Mouse (Mus musculus) left cerebral cortex, adult 18-20 months (tissue): ENCODE data around the gene Col18a1. TPM values are rescaled to one million over a fixed set of nuclear protein-coding genes. Genes with fewer than 3 reads are reported as not detected.

Source experiments
- DNase-seq, 2 experiments: peaks; one replicate each; pipeline ENCODE4 v3.0.0; 2021 to 2022; ENCODE audit warnings: low spot score in 2 of 2, mixed read lengths in 1 of 2
- total RNA-seq, 2 experiments: library from RNA; stranded (reverse); gene quantifications; 2 replicates each; pipeline ENCODE4 v1.2.3; 2021

Gene Col18a1
- total RNA-seq, 2 experiments from 2014 or later: 4.4 to 4.5 TPM

DNA sequence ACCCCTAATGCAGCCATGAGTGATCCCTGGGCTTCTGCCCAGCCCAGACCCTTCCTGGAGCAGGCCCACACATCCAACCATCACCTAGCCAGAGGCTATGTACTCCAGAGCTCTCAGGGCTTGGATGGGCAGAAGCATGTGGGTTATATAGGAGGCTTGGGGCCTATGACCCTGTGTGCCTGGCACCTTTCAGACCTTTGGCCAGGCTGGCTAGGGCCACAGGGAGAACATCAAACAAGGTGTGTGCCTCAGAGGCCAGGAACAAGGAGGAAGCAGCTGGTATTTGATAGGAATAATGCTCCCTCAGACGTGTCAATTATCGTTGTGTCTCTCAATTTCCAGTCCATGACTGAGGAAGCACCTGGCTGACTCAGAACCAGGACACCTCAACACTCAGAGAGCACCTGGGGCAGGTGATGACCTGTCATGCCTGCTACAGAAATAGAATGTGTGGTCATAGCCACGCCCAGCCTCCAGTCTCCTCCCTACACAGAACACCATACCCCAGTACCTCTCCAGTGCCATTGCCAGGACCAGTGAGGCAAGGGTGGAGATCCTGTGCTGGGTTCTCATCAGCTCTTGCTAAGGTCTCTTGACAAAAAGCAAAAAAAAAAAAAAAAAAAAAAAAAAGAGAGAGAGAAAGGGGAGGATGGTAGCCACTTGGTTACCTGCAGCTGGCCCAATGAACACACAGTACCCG lies 54.6 kb downstream of the Col18a1 start:
- DNase-seq: no peak

DNA sequence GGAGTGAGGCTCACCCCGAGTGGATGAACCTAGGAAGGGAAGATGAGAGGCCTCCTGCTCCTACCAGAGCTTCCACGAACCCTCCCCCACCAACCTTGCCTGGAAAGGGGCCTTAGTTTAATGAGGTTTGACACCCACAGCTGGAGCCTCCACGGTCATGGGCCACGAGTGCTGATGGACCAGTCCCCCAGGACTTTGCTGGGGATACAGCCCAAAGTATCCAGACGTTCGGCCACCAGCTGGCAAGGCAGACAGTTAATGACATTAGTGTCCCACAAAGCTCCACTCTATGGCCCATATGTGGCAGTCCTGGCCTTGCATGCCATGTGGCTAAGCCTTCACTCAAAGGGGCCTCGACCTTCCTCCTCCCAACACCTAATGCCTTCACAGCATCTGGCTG lies 55.5 kb downstream of the Col18a1 start:
- DNase-seq: no peak

DNA sequence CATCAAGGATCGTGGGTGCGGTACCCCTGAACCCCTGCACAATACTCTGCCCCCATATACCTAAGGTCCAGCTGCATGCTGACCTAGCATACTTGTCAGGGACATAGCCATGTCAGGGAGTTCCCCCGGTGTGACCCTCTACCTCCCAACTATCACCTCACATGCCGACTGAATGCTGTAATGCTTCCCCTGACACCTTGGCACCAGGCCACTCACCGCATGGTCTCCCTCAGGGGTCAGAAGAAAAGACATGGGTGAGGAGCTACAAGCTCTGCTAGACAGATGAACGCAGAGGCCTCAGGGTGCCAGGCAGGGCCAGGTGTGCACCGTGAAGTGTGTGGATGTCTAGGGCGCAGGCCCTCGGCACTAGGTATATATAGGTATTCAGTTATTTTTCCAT lies 56.3 kb downstream of the Col18a1 start:
- DNase-seq: no peak

DNA sequence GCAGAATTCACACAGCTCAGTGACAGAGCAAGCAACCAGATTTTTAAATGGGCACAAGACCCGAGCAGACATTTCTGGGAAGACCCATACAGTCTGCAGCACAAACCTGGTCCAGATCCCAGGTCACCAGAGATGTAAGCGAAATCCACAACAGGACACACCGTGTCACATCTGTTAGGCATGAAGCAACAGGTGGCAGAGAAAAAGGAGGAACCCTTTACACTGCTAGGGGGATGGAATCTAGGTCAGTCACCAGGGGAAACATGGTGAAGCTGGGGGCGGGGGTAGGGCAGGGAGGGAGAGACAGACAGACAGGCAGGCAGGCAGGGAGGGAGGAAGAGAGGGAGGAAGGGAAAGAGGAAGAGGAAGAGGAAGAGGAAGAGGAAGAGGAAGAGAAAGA lies 58.2 kb downstream of the Col18a1 start:
- no peak for DNase-seq

DNA sequence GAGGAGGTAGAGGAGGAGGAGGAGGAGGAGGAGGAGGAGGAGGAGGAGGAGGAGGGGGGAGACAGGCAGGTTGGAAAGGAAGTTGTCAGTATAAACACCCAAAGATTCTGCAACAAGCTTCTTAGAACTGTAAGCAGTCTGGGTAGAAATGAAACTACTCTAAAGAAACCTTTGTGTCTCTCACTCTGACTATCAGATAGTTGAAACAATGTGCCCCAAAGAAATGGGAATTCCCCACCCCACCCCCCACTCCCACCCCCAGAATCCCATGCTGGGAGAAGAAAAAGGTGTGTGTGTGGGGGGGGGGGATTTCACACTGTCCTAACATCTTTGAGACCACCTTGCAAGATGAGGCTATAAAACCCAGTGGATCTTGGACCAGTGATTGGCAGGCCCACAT lies 62.0 kb downstream of the Col18a1 start:
- no peak for DNase-seq

DNA sequence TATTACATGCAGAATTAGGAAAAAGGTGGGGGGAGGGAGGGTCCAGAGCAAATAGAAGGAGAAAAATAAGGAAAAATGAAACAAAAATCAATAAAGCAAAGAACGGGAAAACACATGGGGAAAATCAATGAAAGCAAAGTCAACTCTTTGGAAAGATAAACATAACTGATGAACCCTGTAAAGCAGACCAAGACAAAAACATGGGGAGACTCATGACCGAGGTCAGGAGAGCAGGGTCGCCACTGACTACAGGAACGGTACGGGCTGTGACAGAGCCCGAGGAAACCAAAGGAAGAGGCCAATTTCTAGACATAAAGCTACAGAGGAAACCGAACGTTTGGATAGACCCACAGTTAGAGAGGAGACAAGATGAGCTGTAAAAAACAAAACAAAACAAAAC lies 62.7 kb downstream of the Col18a1 start:
- DNase-seq: no peak

DNA sequence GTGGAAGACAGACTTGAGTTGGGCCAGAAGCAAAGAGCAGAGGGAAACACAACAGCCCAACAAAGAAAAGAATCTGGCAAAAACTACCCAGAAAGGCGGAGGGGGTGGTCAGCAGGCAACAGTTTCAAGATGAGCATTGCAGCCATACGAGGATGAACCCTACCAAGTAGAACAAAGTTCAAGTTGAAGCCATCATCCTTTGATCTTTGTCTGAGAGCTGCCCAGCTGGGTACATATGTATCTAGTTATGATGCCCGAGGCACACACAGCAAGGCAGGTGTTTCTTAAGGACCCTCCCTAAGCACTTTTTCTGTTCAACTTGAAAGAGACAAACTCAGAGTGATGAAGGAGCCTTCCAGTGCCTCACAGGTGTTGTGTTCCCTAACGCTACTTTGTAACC lies 66.6 kb downstream of the Col18a1 start:
- no peak for DNase-seq

DNA sequence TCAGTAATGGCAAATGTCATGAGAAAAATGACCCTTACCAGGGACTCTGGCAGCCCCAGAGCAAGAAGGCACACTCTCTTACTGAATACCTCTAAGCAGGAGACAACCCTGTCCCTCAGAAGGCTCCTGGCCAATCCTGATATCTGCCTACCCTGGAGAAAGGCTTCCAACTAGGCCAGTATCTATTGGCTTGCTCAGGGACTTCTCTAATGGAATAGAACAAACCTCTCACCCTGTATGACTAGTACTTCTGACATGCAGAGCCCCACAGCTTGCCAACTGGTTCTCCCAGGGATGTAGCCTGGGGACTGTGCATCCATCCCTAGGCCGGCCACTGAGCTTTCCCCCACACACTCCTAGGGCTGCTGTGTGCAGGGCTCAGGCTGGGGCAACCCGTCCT lies 67.7 kb downstream of the Col18a1 start:
- no peak for DNase-seq

DNA sequence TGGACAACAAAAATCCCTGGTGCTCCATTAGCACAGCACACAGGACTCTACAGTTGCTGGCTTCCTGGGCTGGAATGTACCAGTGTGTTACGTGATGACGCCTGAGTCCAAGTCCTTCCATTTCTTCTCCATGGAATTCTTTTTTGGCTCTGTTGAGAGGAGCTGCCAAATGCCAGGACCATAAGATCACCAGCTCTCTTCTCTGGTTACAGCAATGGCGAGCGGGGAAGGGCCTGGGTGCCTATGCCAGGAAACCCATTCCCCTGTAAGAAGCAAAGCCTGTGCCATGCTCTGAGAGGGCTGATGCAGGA lies 68.5 kb downstream of the Col18a1 start:
- DNase-seq: no peak

DNA sequence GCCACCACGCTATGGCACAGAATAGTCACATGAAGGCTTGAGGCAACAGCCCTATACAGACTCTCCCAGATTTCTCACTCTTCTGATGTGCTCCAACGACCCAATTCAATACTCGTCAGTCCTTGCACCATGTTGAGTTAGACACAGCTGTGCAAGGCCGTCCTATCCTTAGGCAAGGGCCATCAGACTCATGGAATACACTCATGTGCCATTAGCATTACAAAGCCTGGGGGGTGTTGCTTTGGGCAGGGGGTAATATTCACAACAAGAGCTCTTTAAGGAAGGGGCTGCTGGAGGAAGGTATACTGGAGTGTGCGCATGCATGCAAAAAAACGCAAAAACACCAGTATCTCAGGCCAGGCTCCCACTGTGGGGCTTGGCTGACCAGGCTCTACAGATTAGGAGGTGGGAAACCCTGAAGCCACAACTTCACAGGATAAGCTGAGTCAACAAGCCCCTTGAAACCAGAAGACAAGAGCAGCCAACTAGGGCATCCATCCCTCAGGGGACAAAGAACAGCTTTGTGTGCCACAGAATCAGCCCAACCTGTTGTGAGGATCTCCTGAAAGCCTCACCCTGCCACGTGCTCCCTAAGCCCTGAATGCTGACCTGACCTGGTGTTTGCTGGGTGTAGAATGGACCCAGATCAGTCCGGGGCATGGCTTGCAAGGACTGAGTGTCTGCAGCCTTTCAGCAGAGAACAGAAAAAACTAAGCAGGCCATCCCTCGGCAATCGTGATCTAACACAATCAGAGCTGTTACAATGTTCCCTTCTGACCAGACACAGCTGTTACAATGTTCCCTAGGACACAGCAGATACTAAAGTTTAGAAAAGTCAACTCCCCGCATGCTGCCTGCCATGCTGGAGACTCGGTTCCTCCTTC lies 69.1 kb downstream of the Col18a1 start:
- no peak for DNase-seq

DNA sequence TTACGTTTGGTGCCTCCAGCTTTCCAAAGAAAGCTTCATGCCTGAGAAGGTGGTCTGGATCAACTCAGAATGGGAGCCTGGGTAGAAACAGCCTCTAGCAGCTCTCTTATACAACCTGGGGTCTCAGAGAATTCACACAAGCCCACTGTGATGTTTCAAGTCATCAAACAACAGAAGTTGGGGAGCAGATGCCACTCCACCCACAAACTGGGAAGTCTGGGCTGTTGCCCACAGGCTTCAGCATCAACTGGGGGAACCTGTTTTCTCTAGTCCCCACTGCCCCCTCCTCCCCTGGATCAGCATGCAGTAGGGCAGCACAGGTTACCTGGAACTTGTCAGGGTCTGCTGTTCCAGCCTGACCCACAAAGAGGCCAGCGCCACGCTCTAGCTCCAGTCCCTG lies 70.7 kb downstream of the Col18a1 start:
- DNase-seq: no peak

DNA sequence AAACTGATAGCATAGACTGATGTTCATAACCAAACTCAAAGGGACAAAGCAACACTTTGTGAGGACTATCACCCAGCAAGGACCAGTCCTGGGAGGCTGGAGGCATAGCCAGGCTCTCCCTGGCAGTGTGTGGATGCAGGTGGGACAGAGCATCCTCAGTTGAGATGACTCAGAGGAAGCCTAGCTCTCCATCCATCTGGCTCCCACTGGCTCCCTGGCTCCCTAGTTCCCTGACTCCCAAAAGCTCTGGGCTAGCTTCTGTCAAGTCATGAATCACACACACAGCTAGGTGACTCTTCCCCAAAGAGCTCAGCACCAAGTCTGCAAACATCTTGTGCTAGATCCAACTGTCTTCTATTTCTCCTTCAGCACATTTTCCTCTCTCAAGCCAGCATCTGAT lies 72.5 kb downstream of the Col18a1 start:
- DNase-seq: peak; percentile 47 to 49

DNA sequence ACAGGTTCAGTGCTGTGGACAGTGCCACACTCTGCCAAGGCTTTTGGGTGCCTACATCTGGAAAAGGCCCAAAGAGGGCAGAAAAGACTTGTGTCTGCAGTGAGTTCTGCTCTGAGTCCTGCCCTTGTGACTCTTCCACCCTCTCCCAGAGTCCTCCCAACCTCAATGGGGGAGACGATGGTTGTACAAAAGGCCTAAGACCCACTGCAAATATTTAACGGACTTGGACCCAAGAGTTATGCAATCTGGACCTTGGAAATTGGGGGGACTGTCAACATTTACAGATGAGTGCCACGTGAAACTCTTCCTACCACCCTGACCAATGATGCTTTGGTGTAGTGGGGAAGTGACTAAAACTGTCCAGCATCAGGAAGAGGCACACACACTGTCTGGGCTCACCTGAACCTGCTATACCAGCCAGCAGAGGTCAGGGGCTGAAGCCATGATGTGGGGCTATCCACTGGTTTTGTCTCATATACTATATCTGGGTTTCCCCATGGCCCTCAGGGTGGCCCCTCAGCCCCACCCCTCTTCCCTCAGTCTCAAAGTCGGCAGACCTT lies 74.7 kb downstream of the Col18a1 start:
- DNase-seq: no peak

DNA sequence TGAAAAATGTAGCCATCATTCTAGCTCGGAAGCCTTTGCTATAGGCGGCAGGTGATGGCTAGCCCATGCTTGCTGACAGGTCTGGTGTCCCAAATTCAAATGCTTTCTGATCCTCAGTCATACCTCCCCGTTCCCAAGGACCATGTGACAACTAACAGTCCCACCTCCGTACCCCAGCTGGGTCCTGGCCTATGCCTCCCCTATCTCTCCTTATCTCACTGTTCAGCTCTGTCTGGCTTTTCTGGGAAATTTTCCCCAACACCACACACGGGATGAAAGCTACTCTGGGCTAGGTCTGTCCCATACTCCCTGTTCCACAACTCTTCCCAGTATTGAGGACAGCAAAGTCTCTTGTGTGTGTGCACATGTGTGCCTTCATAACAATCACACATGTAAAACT lies 76.3 kb downstream of the Col18a1 start:
- no peak for DNase-seq

DNA sequence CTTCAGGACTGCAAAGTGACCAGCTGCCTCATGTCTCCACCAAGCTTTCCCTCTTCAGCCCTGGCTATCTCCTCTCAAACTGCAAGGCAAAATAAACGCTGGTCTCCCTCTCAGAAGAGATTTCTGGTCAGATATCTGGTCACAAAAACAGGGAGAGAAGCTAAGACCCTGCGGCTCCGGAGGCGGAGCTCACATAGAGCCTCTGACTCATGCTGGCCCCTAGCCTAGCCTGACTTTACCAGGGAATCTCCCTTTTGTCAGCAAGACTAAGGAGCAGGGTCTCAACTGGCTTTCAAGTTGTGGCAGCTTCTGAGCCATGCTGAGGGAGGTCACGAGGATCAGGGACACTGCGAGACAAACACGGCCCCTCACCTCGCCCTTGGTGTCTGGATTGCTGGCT lies 77.0 kb downstream of the Col18a1 start:
- no peak for DNase-seq

DNA sequence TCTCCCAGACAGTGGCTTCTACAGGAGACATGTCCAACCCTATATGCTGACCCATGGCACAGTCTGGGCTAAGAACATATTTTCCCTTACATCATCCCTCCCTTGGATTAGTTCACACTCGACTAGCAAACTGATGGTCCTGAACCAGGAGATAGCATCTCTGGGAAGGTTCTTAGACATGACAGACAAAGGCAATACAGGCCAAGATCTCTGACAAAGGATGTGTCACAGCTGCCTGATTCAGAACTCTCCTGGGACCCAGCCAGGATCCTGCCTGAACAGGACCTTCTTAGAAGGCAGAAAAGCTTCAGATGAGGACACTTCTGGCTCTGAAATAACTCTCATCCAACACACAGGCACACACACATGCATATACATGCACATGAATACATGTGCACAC lies 81.8 kb downstream of the Col18a1 start:
- DNase-seq: no peak

DNA sequence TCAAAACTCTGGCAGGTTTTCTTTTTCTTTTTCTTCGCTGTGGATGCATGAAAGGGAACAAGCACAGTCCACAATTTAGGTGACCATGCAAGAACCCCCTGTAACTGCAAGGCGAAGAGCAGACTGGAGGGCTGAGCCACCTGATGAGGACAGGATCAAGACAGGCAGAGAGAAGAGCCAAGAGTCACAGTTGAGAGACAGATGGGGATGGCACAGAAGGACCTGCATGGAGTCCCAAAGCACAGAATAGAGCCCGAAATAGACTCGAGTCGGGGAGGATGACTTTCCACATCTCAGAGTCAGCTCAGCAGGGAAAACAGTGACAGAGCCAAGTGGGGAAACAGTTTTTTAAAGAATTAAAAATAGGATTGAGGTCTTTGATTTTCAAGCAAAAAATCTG lies 83.4 kb downstream of the Col18a1 start:
- no peak for DNase-seq

DNA sequence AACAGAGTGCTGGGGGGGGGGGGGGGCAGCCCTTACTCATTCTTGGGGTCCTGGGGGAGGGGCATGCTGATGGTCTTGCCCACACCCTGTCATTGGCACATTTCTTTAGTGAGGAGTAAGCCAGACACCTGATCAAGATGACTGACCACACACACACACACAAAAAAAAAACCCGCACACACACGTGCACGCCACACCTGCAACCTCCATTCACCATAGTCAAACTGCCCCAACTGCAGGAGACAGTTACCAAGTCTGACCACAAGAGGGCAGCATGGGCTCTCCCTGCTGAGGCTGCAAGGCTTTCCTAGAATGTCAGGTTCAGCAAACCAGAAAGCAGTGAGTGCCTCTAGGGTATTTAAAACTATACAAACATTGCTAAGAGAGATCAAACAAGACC lies 83.9 kb downstream of the Col18a1 start:
- DNase-seq: peak; percentile 77 to 88

DNA sequence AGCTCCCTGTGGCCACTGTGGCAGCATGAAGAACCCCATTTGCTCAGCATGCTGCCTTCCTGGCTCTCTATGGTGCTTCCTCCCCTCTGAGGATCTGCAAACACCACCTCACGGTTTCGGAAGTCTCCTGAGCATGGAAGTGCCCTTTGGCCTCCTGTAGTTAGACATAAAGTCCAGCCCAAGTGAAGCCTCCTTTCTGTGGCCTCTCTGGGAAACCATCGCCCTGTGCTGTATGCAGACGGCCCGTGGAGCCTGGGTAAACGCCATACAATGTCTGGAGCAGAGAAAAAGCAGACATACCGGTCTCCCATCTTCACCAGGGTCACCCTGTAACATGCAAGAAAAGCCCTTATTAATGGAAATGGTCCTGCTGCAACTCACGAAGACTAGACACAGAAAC lies 87.4 kb downstream of the Col18a1 start:
- DNase-seq: no peak

DNA sequence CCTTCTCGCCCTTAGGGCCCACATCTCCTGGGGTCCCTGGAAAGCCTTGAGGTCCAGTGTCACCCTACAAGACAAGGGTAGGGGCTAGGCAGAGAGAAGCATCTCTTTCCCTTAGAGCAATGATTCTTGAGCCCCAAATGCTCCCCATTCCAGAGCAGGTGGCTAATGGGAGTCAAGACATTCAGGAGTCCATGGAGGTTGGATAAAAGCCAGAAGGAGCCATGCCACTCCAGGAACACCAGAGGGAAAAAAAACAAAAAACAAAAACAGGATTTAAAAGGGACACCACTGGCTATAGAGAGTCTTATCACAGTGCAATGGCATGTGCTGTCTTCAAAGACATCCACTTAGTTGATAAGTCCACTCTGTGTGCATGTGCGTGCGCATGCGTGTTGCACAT lies 87.9 kb downstream of the Col18a1 start:
- no peak for DNase-seq

DNA sequence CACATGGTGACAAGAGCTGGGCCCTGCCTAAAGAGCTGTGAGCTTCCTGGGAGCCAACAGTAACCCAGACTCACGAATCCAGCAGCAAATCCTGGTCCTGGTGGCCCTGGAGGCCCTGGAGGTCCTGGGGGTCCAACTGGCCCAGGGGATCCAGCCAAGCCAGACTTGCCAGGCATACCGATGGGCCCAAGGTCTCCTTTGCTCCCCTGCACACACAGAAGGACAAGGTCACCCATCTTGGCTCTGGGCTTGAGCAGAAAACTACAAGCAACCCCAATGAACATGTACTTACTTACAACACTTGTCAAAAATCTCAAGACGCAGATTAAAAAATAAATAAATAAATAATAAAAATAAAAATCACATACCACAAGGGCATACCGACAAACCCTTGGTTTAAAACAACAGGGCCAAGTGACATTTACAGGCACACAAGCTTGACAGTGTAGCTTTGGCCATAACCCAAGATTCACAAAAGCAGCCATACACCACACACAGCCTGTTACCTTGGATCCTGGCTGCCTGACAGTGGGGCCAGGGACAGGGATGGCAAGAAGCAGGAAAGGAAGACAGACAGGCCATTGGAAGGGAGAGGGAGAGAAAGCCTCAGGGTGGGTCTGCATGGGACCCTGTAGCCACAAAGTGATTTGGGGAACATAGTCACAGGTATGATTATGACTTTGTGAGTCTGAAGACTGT lies 91.9 kb downstream of the Col18a1 start:
- DNase-seq: no peak

DNA sequence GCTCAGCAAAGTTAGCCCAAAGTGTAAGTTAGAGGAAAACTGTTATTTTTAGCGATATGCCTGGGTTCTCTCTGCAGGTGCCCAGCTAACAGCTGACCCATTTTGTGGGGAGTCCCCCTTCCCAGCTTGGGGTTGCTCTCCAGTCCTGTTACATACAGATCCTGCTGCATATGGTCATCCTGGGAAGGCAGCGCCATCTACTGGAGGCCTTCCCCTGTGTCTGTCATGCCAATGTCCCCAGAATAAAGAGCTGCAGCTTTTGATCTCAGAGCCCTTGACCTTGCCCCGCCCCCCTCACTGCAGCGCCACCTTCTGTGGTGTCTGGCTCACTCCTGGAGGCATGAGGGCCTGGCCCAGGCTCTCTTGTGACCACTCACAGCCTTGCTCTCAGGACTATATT lies 96.3 kb downstream of the Col18a1 start:
- peak; percentile 44 to 67 for DNase-seq
